Mouse (Mus musculus) hindbrain, postnatal 0 days (tissue): ENCODE measurements at regions not wholly inside any gene's neighbourhood (a gene's known extent, or its start where the extent isn't known, plus 50 kb on each side); places are given as distances from the start of the nearest gene placed in this dataset.

Source experiments
- ATAC-seq: fragments of 200-750 bp; cut with Nextera tagmentation; 2 replicates; pipeline ENCODE4 v1.8.0; 2017; ENCODE audit warnings: mild to moderate bottlenecking, moderate TSS enrichment, moderate library complexity
- DNase-seq: peaks from one replicate; pipeline ENCODE4 v3.0.0-alpha.2; 2015; ENCODE audit warnings: low spot score
- H3K27ac ChIP-seq: fragments of 300-500 bp; sonication (generic); 2 replicates; pipeline ENCODE4 v1.5.1; 2014; ENCODE audit warnings: mild to moderate bottlenecking
- H3K27me3 ChIP-seq: fragments of 300-500 bp; sonication (generic); 2 replicates; pipeline ENCODE4 v1.6.1; 2014; ENCODE audit warnings: low read length, mixed read lengths; ENCODE audit not compliant: insufficient read depth
- H3K36me3 ChIP-seq: fragments of 300-500 bp; sonication (generic); 2 replicates; pipeline ENCODE4 v1.6.1; 2014; ENCODE audit warnings: low read length, mixed read lengths; ENCODE audit not compliant: insufficient read depth
- H3K4me1 ChIP-seq: fragments of 300-500 bp; sonication (generic); 2 replicates; pipeline ENCODE4 v1.6.1; 2014; ENCODE audit warnings: antibody characterized with exemption, low read length, mixed read lengths; ENCODE audit not compliant: insufficient read depth
- H3K4me2 ChIP-seq: fragments of 300-500 bp; sonication (generic); 2 replicates; pipeline ENCODE4 v1.6.1; 2014; ENCODE audit warnings: low read depth, mild to moderate bottlenecking, low read length, moderate library complexity, mixed read lengths
- H3K4me3 ChIP-seq: fragments of 300-500 bp; sonication (generic); 2 replicates; pipeline ENCODE4 v1.5.1; 2014; ENCODE audit warnings: low read length
- H3K9ac ChIP-seq: fragments of 300-500 bp; sonication (generic); replicated peaks from 2 replicates; pipeline ENCODE4 v1.6.1; 2014; ENCODE audit warnings: mild to moderate bottlenecking, low read length, moderate library complexity, mixed read lengths
- H3K9me3 ChIP-seq: fragments of 300-500 bp; sonication (generic); 2 replicates; pipeline ENCODE4 v1.6.1; 2016; ENCODE audit warnings: low read length, mixed read lengths
- CTCF ChIP-seq: IDR thresholded peaks from 2 replicates; pipeline ENCODE4 v1.5.1; 2016; ENCODE audit warnings: antibody characterized with exemption, control low read depth, low read depth
- WGBS: fragments of 180-500 bp; shearing (Covaris S2); extraction: QIAGEN DNeasy Blood & Tissue Kit; methylation state at CpG from one replicate; pipeline ENCODE4 v1.1.7; 2014; 5-methylcytosine and 5-hydroxymethylcytosine counted together

GRCm38 (mm10) chr10:29823177-29823576, 287.5 kb upstream of the Rspo3 start:
- ATAC-seq (no peak), DNase-seq (no peak)
- no peak overlapping the region for H3K4me3 ChIP-seq
- H3K27ac ChIP-seq: no peak overlapping the region
- no peak for TF ChIP-seq CTCF
- no peaks in the 10 kb centered on the region for H3K36me3 ChIP-seq
- H3K27me3 ChIP-seq: no peaks in the 10 kb centered on the region
- WGBS: 83% methylated on average over 2 of the region's 2 CpGs
- no peak overlapping the region for H3K4me2 ChIP-seq
- H3K9me3 ChIP-seq: no peaks in the 10 kb centered on the region
- H3K9ac ChIP-seq: no peak overlapping the region
- no peaks in the 10 kb centered on the region for H3K4me1 ChIP-seq

- Histone ChIP-seq H3K4me1 (no peaks in the 10 kb centered on the region), H3K9me3 (no peaks in the 10 kb centered on the region), H3K4me3 (no peak overlapping the region), H3K27ac (no peak overlapping the region), H3K27me3 (no peaks in the 10 kb centered on the region), H3K4me2 (no peak overlapping the region), H3K9ac (no peak overlapping the region), H3K36me3 (no peaks in the 10 kb centered on the region)
- 45% methylated on average over 6 of the region's 6 CpGs for WGBS
- DNase-seq (peak; percentile 72), ATAC-seq (peak; percentile 75; the same call in 1 of the 2 replicates)
- TF ChIP-seq CTCF: peak; percentile 86
Measured at GRCm38 (mm10) chr10:29803915-29804545, 268.4 kb upstream of the Rspo3 start.

GRCm38 (mm10) chr10:29802637-29803036, 267.0 kb upstream of the Rspo3 start:
- 94% methylated on average over 3 of the region's 3 CpGs for WGBS

GRCm38 (mm10) chr10:29794663-29795062, 259.0 kb upstream of the Rspo3 start:
- Histone ChIP-seq H3K4me1 (no peaks in the 10 kb centered on the region), H3K9me3 (no peaks in the 10 kb centered on the region), H3K27me3 (no peaks in the 10 kb centered on the region), H3K27ac (no peak overlapping the region), H3K9ac (no peak overlapping the region), H3K4me3 (no peak overlapping the region), H3K36me3 (no peaks in the 10 kb centered on the region), H3K4me2 (no peak overlapping the region)
- DNase-seq (no peak), ATAC-seq (no peak)
- 93% methylated on average over 1 of the region's 1 CpGs for WGBS
- TF ChIP-seq CTCF: no peak

More at GRCm38 (mm10) chr10:29802637-29803036, 267.0 kb upstream of the Rspo3 start:
- ATAC-seq (no peak), DNase-seq (no peak)
- no peak overlapping the region for H3K27ac ChIP-seq
- H3K9me3 ChIP-seq: no peaks in the 10 kb centered on the region
- no peak overlapping the region for H3K4me2 ChIP-seq
- H3K27me3 ChIP-seq: no peaks in the 10 kb centered on the region
- TF ChIP-seq CTCF: no peak
- no peak overlapping the region for H3K4me3 ChIP-seq
- H3K9ac ChIP-seq: no peak overlapping the region
- H3K36me3 ChIP-seq: no peaks in the 10 kb centered on the region
- H3K4me1 ChIP-seq: no peaks in the 10 kb centered on the region

GRCm38 (mm10) chr10:29786220-29786810, 250.6 kb upstream of the Rspo3 start:
- H3K4me2 ChIP-seq: no peak overlapping the region
- no peak for DNase-seq
- H3K4me3 ChIP-seq: no peak overlapping the region
- no peaks in the 10 kb centered on the region for H3K27me3 ChIP-seq
- no peak for TF ChIP-seq CTCF
- no peak overlapping the region for H3K27ac ChIP-seq
- no peaks in the 10 kb centered on the region for H3K4me1 ChIP-seq
- ATAC-seq: no peak
- no peak overlapping the region for H3K9ac ChIP-seq
- no peaks in the 10 kb centered on the region for H3K36me3 ChIP-seq
- WGBS: 65% methylated on average over 2 of the region's 2 CpGs
- no peaks in the 10 kb centered on the region for H3K9me3 ChIP-seq

- no peak for TF ChIP-seq CTCF
- H3K36me3 ChIP-seq: no peaks in the 10 kb centered on the region
- H3K9me3 ChIP-seq: no peaks in the 10 kb centered on the region
- no peak overlapping the region for H3K4me2 ChIP-seq
- 89% methylated on average over 3 of the region's 3 CpGs for WGBS
- ATAC-seq (no peak), DNase-seq (no peak)
- no peaks in the 10 kb centered on the region for H3K27me3 ChIP-seq
- no peak overlapping the region for H3K4me3 ChIP-seq
- no peak overlapping the region for H3K9ac ChIP-seq
- no peak overlapping the region for H3K27ac ChIP-seq
- H3K4me1 ChIP-seq: no peaks in the 10 kb centered on the region
Measured at GRCm38 (mm10) chr10:29736677-29737076, 201.0 kb upstream of the Rspo3 start.

- no peak for ATAC-seq
- Histone ChIP-seq H3K4me2 (no peak overlapping the region), H3K27me3 (no peaks in the 10 kb centered on the region), H3K36me3 (no peaks in the 10 kb centered on the region), H3K27ac (no peak overlapping the region), H3K9ac (no peak overlapping the region), H3K4me1 (no peaks in the 10 kb centered on the region), H3K4me3 (no peak overlapping the region), H3K9me3 (no peaks in the 10 kb centered on the region)
- TF ChIP-seq CTCF: no peak
- DNase-seq: no peak
- WGBS: 94% methylated on average over 3 of the region's 3 CpGs
Measured at GRCm38 (mm10) chr10:29725319-29725718, 189.7 kb upstream of the Rspo3 start.
